Mouse (Mus musculus) lung, adult 2 months (tissue): ENCODE measurements at regions not wholly inside any gene's neighbourhood (a gene's known extent, or its start where the extent isn't known, plus 50 kb on each side); places are given as distances from the start of the nearest gene placed in this dataset.

ENCODE experiments used
- CTCF ChIP-seq: fragments of 200-500 bp; IDR thresholded peaks from 2 replicates; pipeline ENCODE4 v1.5.1; 2011; ENCODE audit warnings: mild to moderate bottlenecking, low read length, control low read depth; ENCODE audit not compliant: insufficient read depth
- POLR2A ChIP-seq: fragments of 200-500 bp; IDR thresholded peaks from 2 replicates; pipeline ENCODE4 v1.6.1; 2011; ENCODE audit warnings: low read depth, mild to moderate bottlenecking, control low read depth, low read length, borderline replicate concordance; ENCODE audit errors: extremely low read depth

DNA sequence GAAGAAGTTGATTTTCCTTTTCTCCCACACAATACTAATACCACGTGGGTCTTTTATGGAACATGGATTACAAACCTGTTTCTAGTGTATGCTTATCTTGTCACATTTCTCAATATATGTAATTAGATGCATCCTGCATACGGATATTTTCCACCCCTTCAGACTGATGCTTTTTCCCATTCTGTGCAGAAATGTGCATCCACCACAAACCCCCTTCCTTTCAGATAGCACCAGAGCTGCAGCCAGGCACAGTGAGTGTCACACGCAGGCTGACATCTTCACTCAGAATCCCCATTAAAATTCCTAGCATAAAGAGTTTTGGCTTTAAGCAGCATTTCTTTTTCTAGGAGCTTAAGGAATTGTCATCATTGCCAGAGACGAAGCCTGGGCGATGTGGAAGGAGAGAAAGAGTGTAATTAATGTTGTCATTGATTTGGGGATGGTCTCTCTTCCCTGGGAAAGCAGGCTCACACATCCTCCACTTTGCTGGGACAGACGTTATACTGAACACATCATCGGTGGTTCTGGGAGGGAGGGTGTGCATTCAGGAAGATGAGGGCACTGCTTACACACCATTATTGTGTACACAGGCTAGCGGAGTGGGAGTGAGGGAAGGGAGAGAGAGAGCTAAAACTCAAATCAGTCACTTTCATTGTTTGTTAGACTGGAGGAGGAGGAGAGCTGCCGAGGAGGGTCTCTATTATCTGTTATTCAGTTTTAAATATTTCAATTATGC is 211.1 kb downstream of the Igsf11 start:
- TF ChIP-seq POLR2A (no peak), CTCF (no peak)
